Mouse (Mus musculus): ENCODE measurements at regions not wholly inside any gene's neighbourhood (a gene's known extent, or its start where the extent isn't known, plus 50 kb on each side); places are given as distances from the start of the nearest gene placed in this dataset.

DNA sequence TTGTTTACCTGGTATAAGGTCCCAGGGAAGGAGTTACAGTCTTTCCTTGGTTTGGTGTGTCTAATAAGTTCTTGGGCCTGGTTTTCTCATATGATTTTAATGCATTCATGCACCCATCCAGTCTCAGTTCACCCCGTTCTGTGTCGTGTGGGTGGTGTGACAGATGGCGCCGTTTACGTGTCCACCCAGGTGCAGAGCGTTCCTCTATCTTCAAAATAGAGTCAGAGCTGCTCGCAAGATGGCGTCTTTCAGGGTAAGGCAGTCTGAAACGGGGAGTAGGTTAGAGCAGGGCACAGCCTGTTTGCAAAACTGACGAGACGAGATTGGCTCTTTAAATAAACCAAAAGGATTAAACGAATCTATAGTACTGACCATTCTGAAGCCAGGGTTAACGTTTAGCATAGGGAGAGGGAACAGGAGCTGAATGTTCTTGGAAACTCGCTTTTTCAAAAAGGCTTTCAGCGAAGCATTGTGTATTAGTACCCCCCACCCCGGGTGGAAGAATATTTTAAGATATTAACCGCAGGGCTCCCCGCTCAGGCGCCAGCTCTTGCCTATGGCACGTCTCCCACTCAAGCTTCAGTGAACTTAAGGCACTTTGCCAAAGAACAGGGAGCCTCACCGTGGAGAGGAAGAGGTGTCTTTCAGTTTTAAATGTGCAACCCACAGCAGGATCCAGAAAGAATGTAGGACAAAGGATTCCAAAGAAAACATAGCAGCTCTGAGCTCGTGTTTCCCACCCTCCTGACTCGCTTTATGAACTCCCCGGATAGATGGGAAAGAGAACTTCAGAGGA, 241.7 kb upstream of the Pfn2 start:
- TF ChIP-seq CTCF (IDR thresholded peaks at IDR 0.05; ENCODE audit: extremely low read depth, insufficient read length, insufficient replicate concordance, low read depth, low read length) (no peak), POLR2A (IDR thresholded peaks at IDR 0.05; ENCODE audit: low read depth, low read length) (no peak)

Data from small intestine, adult 2 months (tissue).